Mouse (Mus musculus): Measurements from ENCODE around the gene Foxred1.

The Foxred1 gene

GRCm38 (mm10) chr9:35210542-35211474 is at the start of gene Foxred1:
TSS of gene Foxred1 (minus strand) at chr9:35211055.
- DNase-seq (ENCODE audit: low spot score in 2 of 2): peak; percentile 99

GRCm38 (mm10) chr9:35257365-35257764 is 46.5 kb upstream of the Foxred1 start:
- DNase-seq (ENCODE audit: low spot score in 2 of 2): no peak

GRCm38 (mm10) chr9:35249476-35249875 is 38.6 kb upstream of the Foxred1 start:
- no peak for DNase-seq (ENCODE audit: low spot score in 2 of 2)

- DNase-seq (ENCODE audit: low spot score in 2 of 2): no peak
Observed at GRCm38 (mm10) chr9:35247405-35247804, 36.5 kb upstream of the Foxred1 start.

GRCm38 (mm10) chr9:35239734-35240133 is 28.9 kb upstream of the Foxred1 start:
- DNase-seq (ENCODE audit: low spot score in 2 of 2): no peak

- DNase-seq (ENCODE audit: low spot score in 2 of 2): no peak
Observed at GRCm38 (mm10) chr9:35238915-35239571, 28.2 kb upstream of the Foxred1 start.

- DNase-seq (ENCODE audit: low spot score in 2 of 2): no peak
Observed at GRCm38 (mm10) chr9:35238371-35238770, 27.5 kb upstream of the Foxred1 start.

- no peak for DNase-seq (ENCODE audit: low spot score in 2 of 2)
Observed at GRCm38 (mm10) chr9:35235996-35236395, 25.1 kb upstream of the Foxred1 start.

- DNase-seq (ENCODE audit: low spot score in 2 of 2): no peak
Observed at GRCm38 (mm10) chr9:35228671-35229070, 17.8 kb upstream of the Foxred1 start.

GRCm38 (mm10) chr9:35223466-35223865 is 12.6 kb upstream of the Foxred1 start:
- DNase-seq (ENCODE audit: low spot score in 2 of 2): no peak

- DNase-seq (ENCODE audit: low spot score in 2 of 2): no peak
Observed at GRCm38 (mm10) chr9:35217963-35218362, 7.1 kb upstream of the Foxred1 start.

- no peak for DNase-seq (ENCODE audit: low spot score in 2 of 2)
Observed at GRCm38 (mm10) chr9:35211573-35212511, 987 bp upstream of the Foxred1 start.

- no peak for DNase-seq (ENCODE audit: low spot score in 2 of 2)
Observed at GRCm38 (mm10) chr9:35204421-35204820, 6.4 kb downstream of the Foxred1 start.

- DNase-seq (ENCODE audit: low spot score in 2 of 2): no peak
Observed at GRCm38 (mm10) chr9:35203536-35203935, 7.3 kb downstream of the Foxred1 start.

GRCm38 (mm10) chr9:35200529-35201060 is 10.3 kb downstream of the Foxred1 start:
- DNase-seq (ENCODE audit: low spot score in 2 of 2): no peak

- DNase-seq (ENCODE audit: low spot score in 2 of 2): peak; percentile 54 to 59
Observed at GRCm38 (mm10) chr9:35199772-35200471, 10.9 kb downstream of the Foxred1 start, which contains the start of the genes Srpr and Tirap. TSS of gene Srpr (plus strand) at chr9:35200175. TSS of gene Tirap (minus strand) at chr9:35200291.

- DNase-seq (ENCODE audit: low spot score in 2 of 2): no peak
Observed at GRCm38 (mm10) chr9:35198945-35199771, 11.7 kb downstream of the Foxred1 start.

- DNase-seq (ENCODE audit: low spot score in 2 of 2): no peak
Observed at GRCm38 (mm10) chr9:35198351-35198750, 12.5 kb downstream of the Foxred1 start.

- DNase-seq (ENCODE audit: low spot score in 2 of 2): no peak
Observed at GRCm38 (mm10) chr9:35197625-35198024, 13.2 kb downstream of the Foxred1 start.

- DNase-seq (ENCODE audit: low spot score in 2 of 2): no peak
Observed at GRCm38 (mm10) chr9:35194048-35194447, 16.8 kb downstream of the Foxred1 start.
